Comparison of ENCODE assay signal across 8 mouse cellular contexts in the genomic region with DNA sequence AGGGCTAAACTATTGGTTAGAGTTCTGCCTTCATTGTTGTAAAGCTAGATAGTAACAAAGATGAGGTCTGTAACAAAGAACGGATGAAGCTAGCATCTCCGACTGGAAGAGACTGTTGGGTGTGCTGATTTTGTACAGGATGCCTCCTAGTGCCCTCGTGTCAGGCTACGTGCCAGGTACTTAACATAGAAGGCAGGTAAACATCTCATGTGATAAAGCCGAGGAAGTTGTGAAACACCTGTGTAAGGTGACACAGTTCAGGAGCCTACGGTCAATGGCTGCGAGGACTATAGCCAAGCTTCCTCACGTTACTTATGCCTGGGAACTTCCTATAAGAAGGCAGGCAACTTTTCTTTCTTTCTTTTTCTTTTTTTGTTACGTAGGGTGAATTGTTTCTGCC. TPM values are rescaled to one million over a fixed set of nuclear protein-coding genes. Genes with fewer than 3 reads are reported as not detected.
DNase-seq lines count a peak whose midpoint lies in the region; ATAC-seq lines count a peak whose summit lies in the region.

A gene (plus strand): TSS at position 49 of the 400 bp plus-strand sequence.

- no peaks in the 10 kb centered on the region for H3K9me3 ChIP-seq in forebrain, embryonic 15.5 days
- H3K9me3 ChIP-seq in hindbrain, embryonic 11.5 days (ENCODE audit: control insufficient read depth, low read length): no peaks in the 10 kb centered on the region
- H3K9me3 ChIP-seq in limb, embryonic 15.5 days: no peaks in the 10 kb centered on the region
- no peaks in the 10 kb centered on the region for H3K9me3 ChIP-seq in neural tube, embryonic 12.5 days

- no peaks in the 10 kb centered on the region for H3K27me3 ChIP-seq in forebrain, embryonic 15.5 days
- H3K27me3 ChIP-seq in hindbrain, embryonic 11.5 days (ENCODE audit: control insufficient read depth, insufficient read depth, low read length): no peaks in the 10 kb centered on the region
- no peaks in the 10 kb centered on the region for H3K27me3 ChIP-seq in limb, embryonic 15.5 days
- H3K27me3 ChIP-seq in neural tube, embryonic 12.5 days (replicated peaks): no peaks in the 10 kb centered on the region

- H3K36me3 ChIP-seq in forebrain, embryonic 15.5 days: no peaks in the 10 kb centered on the region
- H3K36me3 ChIP-seq in hindbrain, embryonic 11.5 days (ENCODE audit: control insufficient read depth, insufficient read depth, low read length): no peaks in the 10 kb centered on the region
- H3K36me3 ChIP-seq in limb, embryonic 15.5 days: no peaks in the 10 kb centered on the region
- no peaks in the 10 kb centered on the region for H3K36me3 ChIP-seq in neural tube, embryonic 12.5 days

- H3K4me2 ChIP-seq in forebrain, embryonic 15.5 days (replicated peaks): peak within 1 kb of the TSS; percentile 92
- peak within 1 kb of the TSS; percentile 88 for H3K4me2 ChIP-seq in hindbrain, embryonic 11.5 days (replicated peaks; ENCODE audit: low read depth, low read length)
- peak within 1 kb of the TSS; percentile 79 for H3K4me2 ChIP-seq in limb, embryonic 15.5 days
- peak within 1 kb of the TSS; percentile 79 for H3K4me2 ChIP-seq in neural tube, embryonic 12.5 days (replicated peaks)

- WGBS in forebrain, embryonic 15.5 days: 14% methylated on average over 9 of the region's 9 CpGs
- WGBS in hindbrain, embryonic 11.5 days: 26% methylated on average over 9 of the region's 9 CpGs
- 12% methylated on average over 9 of the region's 9 CpGs for WGBS in limb, embryonic 15.5 days
- WGBS in neural tube, embryonic 12.5 days: 23% methylated on average over 9 of the region's 9 CpGs

- peak within 1 kb of the TSS; percentile 91 for H3K27ac ChIP-seq in forebrain, embryonic 15.5 days (replicated peaks)
- peak within 1 kb of the TSS; percentile 93 for H3K27ac ChIP-seq in hindbrain, embryonic 11.5 days (ENCODE audit: low read depth, low read length)
- peak within 1 kb of the TSS; percentile 97 for H3K27ac ChIP-seq in limb, embryonic 15.5 days
- H3K27ac ChIP-seq in neural tube, embryonic 12.5 days: peak within 1 kb of the TSS; percentile 85

- H3K9ac ChIP-seq in forebrain, embryonic 15.5 days (replicated peaks): peak within 1 kb of the TSS; percentile 98
- peak within 1 kb of the TSS; percentile 98 for H3K9ac ChIP-seq in hindbrain, embryonic 11.5 days (ENCODE audit: low read depth, low read length)
- peak within 1 kb of the TSS; percentile 93 for H3K9ac ChIP-seq in limb, embryonic 15.5 days
- peak within 1 kb of the TSS; percentile 92 for H3K9ac ChIP-seq in neural tube, embryonic 12.5 days

- H3K4me1 ChIP-seq in forebrain, embryonic 15.5 days: peaks cover 29% of the 10 kb centered on the region
- peaks cover 7% of the 10 kb centered on the region for H3K4me1 ChIP-seq in hindbrain, embryonic 11.5 days (replicated peaks; ENCODE audit: control insufficient read depth, insufficient read depth, low read length)
- peaks cover 24% of the 10 kb centered on the region for H3K4me1 ChIP-seq in limb, embryonic 15.5 days
- H3K4me1 ChIP-seq in neural tube, embryonic 12.5 days: peaks cover 18% of the 10 kb centered on the region

- ATAC-seq in forebrain, embryonic 15.5 days (replicated peaks): no peak
- no peak for ATAC-seq in hindbrain, embryonic 11.5 days (ENCODE audit: low FRiP score)
- no peak for ATAC-seq in limb, embryonic 15.5 days (ENCODE audit: insufficient number of reproducible peaks, low FRiP score, low TSS enrichment, low read depth)
- no peak for ATAC-seq in neural tube, embryonic 12.5 days (ENCODE audit: low FRiP score, low read depth)

- H3K4me3 ChIP-seq in forebrain, embryonic 15.5 days: peak within 1 kb of the TSS; percentile 98
- H3K4me3 ChIP-seq in hindbrain, embryonic 11.5 days (ENCODE audit: low read depth, low read length): peak within 1 kb of the TSS; percentile 93
- H3K4me3 ChIP-seq in limb, embryonic 15.5 days: peak within 1 kb of the TSS; percentile 94
- H3K4me3 ChIP-seq in neural tube, embryonic 12.5 days: peak within 1 kb of the TSS; percentile 96

- peak; percentile 37 for DNase-seq in urinary bladder, postnatal 14 days (ENCODE audit: low spot score)
- DNase-seq in urinary bladder, postnatal 4 days (ENCODE audit: low spot score in 2 of 2): no peak
- DNase-seq in hindbrain, embryonic 11.5 days (ENCODE audit: low spot score): no peak
- DNase-seq in retina, embryonic 14.5 days (ENCODE audit: low spot score): no peak
- no peak for DNase-seq in embryo, embryonic 10.5 days (ENCODE audit: low spot score)

RNA-seq across cellular contexts. Expression of the gene that starts here (rescaled TPM):
- 53.3 and 60.2 TPM in 2 replicates for polyA plus RNA-seq in forebrain, embryonic 15.5 days (2015; fragmentation: Nextera tagmentation; extraction: Ambion mirVana)
- polyA plus RNA-seq in hindbrain, embryonic 11.5 days (2014; fragmentation: Nextera tagmentation; extraction: Ambion mirVana): 31.9 and 35.5 TPM in 2 replicates
- 31.1 and 35.9 TPM in 2 replicates for polyA plus RNA-seq in limb, embryonic 15.5 days (2015; fragmentation: Nextera tagmentation; extraction: Ambion mirVana)
- 47.1 and 48.7 TPM in 2 replicates for polyA plus RNA-seq in neural tube, embryonic 12.5 days (2016; fragmentation: Nextera tagmentation; extraction: Ambion mirVana)
